Mouse (Mus musculus) liver, embryonic 14.5 days (tissue): ENCODE measurements around the gene Tmem8. TPM values are rescaled to one million over a fixed set of nuclear protein-coding genes. Genes with fewer than 3 reads are reported as not detected.
"Not testable (repeated sequence)": the region's sequence is repeated elsewhere in the genome, so short reads cannot be mapped to it uniquely, and the experiment has no call there.

Experiments
- ATAC-seq: fragments of 200-750 bp; cut with Nextera tagmentation; 2 replicates; pipeline ENCODE4 v1.8.0; 2017; ENCODE audit warnings: moderate number of reproducible peaks, mild to moderate bottlenecking, moderate library complexity; ENCODE audit not compliant: insufficient read depth
- DNase-seq, 3 experiments: peaks; one replicate each; pipeline ENCODE4 v3.0.0-alpha.2; 2012 to 2013; ENCODE audit warnings: low read depth in 3 of 3, low spot score in 3 of 3
- H3K27ac ChIP-seq: fragments of 300-500 bp; sonication (generic); 2 replicates; pipeline ENCODE4 v1.5.1; 2014; ENCODE audit warnings: moderate library complexity, mild to moderate bottlenecking, control low read depth, inconsistent platforms
- H3K27me3 ChIP-seq: fragments of 300-500 bp; sonication (generic); 2 replicates; pipeline ENCODE4 v1.6.1; 2014; ENCODE audit warnings: mild to moderate bottlenecking, low read length, moderate library complexity; ENCODE audit not compliant: control insufficient read depth, insufficient read depth
- H3K36me3 ChIP-seq: fragments of 300-500 bp; sonication (generic); replicated peaks from 2 replicates; pipeline ENCODE4 v1.6.1; 2014; ENCODE audit warnings: low read depth; ENCODE audit not compliant: control insufficient read depth, insufficient read depth
- H3K4me1 ChIP-seq, 2 experiments: fragments of 200-500 bp in 1 of 2; fragments of 300-500 bp in 1 of 2; sonication (generic) in 1 of 2; replicated peaks; 2 replicates each; pipeline ENCODE4 v1.6.1; 2012 to 2014; ENCODE audit warnings: antibody characterized with exemption in 1 of 2, inconsistent platforms in 1 of 2, low read length in 1 of 2; ENCODE audit not compliant: control insufficient read depth in 2 of 2, insufficient read depth in 2 of 2
- H3K4me2 ChIP-seq: fragments of 300-500 bp; sonication (generic); 2 replicates; pipeline ENCODE4 v1.6.1; 2014; ENCODE audit warnings: low read depth, mild to moderate bottlenecking, control low read depth, moderate library complexity
- H3K4me3 ChIP-seq, 2 experiments: fragments of 200-500 bp in 1 of 2; fragments of 300-500 bp in 1 of 2; sonication (generic) in 1 of 2; 2 replicates each; pipeline ENCODE4 v1.5.1; 2012 to 2014; ENCODE audit warnings: low read depth in 2 of 2, low read length in 2 of 2, mild to moderate bottlenecking in 2 of 2, control low read depth in 1 of 2, inconsistent platforms in 1 of 2, moderate library complexity in 1 of 2; ENCODE audit not compliant: insufficient read depth in 1 of 2
- H3K9ac ChIP-seq: fragments of 300-500 bp; sonication (generic); replicated peaks from 2 replicates; pipeline ENCODE4 v1.6.1; 2014; ENCODE audit warnings: mild to moderate bottlenecking, control low read depth, moderate library complexity
- H3K9me3 ChIP-seq: fragments of 300-500 bp; sonication (generic); 2 replicates; pipeline ENCODE4 v1.6.1; 2016; ENCODE audit warnings: low read length, mixed read lengths; ENCODE audit not compliant: control insufficient read depth
- CTCF ChIP-seq: IDR thresholded peaks from 2 replicates; pipeline ENCODE4 v1.5.1; 2016; ENCODE audit warnings: antibody characterized with exemption, low read depth, control low read depth
- EP300 ChIP-seq: IDR thresholded peaks from 2 replicates; pipeline ENCODE4 v1.6.1; 2016; ENCODE audit warnings: antibody characterized with exemption, low read depth
- WGBS: fragments of 180-500 bp; shearing (Covaris S2); extraction: QIAGEN DNeasy Blood & Tissue Kit; methylation state at CpG from one replicate; pipeline ENCODE4 v1.1.7; 2014; ENCODE audit not compliant: insufficient replicate concordance; 5-methylcytosine and 5-hydroxymethylcytosine counted together
- polyA plus RNA-seq, 2 experiments: library from polyadenylated mRNA; depleted of rRNA in 1 of 2; stranded (reverse) in 1 of 2; unstranded in 1 of 2; fragments of >200 nt; fragmentation: Nextera tagmentation in 1 of 2; extraction: Ambion mirVana in 1 of 2; gene quantifications; 2 replicates each; pipeline versions ENCODE4 v1.2.1 to v1.2.3; 2012 to 2014

Gene Tmem8
- polyA plus RNA-seq, 2 experiments, result 0.88 to 2.8 TPM

GRCm38 (mm10) chr17:26099316-26099715 is 13.8 kb upstream of the Tmem8 start:
- WGBS, result 46% methylated on average over 3 of the region's 3 CpGs
- not testable (repeated sequence) for H3K4me2 ChIP-seq, DNase-seq, H3K4me3 ChIP-seq, H3K9me3 ChIP-seq, H3K27me3 ChIP-seq, H3K9ac ChIP-seq, H3K36me3 ChIP-seq, ATAC-seq, H3K27ac ChIP-seq
- TF ChIP-seq CTCF, result peak; percentile 33; the same call in 1 of the 2 replicates
- peaks cover 9 to 12% of the 10 kb centered on the region in 2 experiments for H3K4me1 ChIP-seq

DNA sequence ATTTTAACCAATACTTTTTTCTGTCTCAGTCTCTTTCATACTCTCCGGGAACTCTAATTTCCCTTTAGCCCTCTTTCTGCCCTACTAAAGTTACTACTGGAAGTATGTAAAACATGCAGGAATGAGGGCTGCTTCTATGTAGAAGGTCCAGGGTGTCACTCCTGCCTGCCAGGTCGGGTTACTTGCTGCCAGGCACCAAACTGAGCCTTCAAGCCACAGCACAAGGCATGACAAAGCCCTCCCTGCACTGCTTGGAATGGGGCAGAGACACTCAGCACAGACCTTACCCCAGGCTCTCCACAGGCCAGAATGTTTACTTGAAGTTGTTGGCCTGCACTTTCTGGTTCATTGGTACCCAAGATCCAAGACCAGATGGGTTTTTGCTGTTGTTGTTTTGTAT is 12.9 kb upstream of the Tmem8 start:
- Histone ChIP-seq H3K9ac (no peak overlapping the region), H3K9me3 (no peaks in the 10 kb centered on the region), H3K4me1 (peaks cover 4 to 6% of the 10 kb centered on the region in 2 experiments), H3K36me3 (no peaks in the 10 kb centered on the region), H3K27ac (no peak overlapping the region), H3K4me3 (no peak overlapping the region), H3K4me2 (no peak overlapping the region), H3K27me3 (no peaks in the 10 kb centered on the region)
- DNase-seq (no peak), ATAC-seq (no peak)
- WGBS, result 41% methylated on average over 2 of the region's 2 CpGs
- no peak for TF ChIP-seq EP300
- no peak for TF ChIP-seq CTCF

- DNase-seq (no peak), ATAC-seq (peak; percentile 59; the same call in 1 of the 2 replicates)
- no peak overlapping the region for H3K27ac ChIP-seq
- H3K36me3 ChIP-seq, result no peaks in the 10 kb centered on the region
- WGBS, result 38% methylated on average over 4 of the region's 4 CpGs
- TF ChIP-seq CTCF, result no peak
- TF ChIP-seq EP300, result no peak
- H3K9me3 ChIP-seq, result no peaks in the 10 kb centered on the region
- no peak overlapping the region for H3K9ac ChIP-seq
- H3K4me1 ChIP-seq, result no peaks in the 10 kb centered on the region
- H3K4me2 ChIP-seq, result no peak overlapping the region
- H3K27me3 ChIP-seq, result no peaks in the 10 kb centered on the region
- no peak overlapping the region for H3K4me3 ChIP-seq
These were observed 11.6 kb upstream of the Tmem8 start for GRCm38 (mm10) chr17:26101478-26101877.

DNA sequence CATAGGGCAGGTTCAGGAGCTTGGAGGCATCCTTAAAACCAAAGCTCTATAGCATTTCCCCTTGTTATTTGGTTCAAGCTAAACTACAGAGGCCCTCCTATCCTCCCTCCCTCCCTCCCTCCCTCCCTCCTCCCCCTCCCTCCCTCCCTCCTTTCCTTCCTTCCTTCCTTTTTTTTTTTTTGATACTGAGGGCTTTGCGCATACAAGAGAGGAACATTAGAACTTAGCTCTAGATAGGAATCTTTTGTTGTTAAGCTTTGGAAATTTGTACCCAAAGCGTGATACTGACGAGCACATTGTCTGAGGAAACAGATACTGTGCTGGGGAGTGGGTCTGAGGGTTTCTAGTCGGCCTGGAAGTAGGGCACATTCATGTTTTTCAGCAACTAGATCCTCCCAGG is 7.5 kb upstream of the Tmem8 start:
- Histone ChIP-seq H3K4me3 (no peak overlapping the region), H3K27ac (no peak overlapping the region), H3K9ac (no peak overlapping the region), H3K27me3 (peaks cover 6% of the 10 kb centered on the region), H3K9me3 (no peaks in the 10 kb centered on the region), H3K4me1 (no peaks in the 10 kb centered on the region), H3K4me2 (no peak overlapping the region), H3K36me3 (no peaks in the 10 kb centered on the region)
- DNase-seq, result no peak
- no peak for TF ChIP-seq EP300
- 24% methylated on average over 4 of the region's 4 CpGs for WGBS
- no peak for ATAC-seq

- WGBS, result 29% methylated on average over 4 of the region's 4 CpGs
- H3K9ac ChIP-seq, result no peak overlapping the region
- H3K4me1 ChIP-seq, result peaks cover 2 to 8% of the 10 kb centered on the region in 2 experiments
- H3K9me3 ChIP-seq, result no peaks in the 10 kb centered on the region
- H3K27me3 ChIP-seq, result peaks cover 48% of the 10 kb centered on the region
- H3K4me2 ChIP-seq, result no peak overlapping the region
- no peak for DNase-seq
- no peak overlapping the region for H3K27ac ChIP-seq
- ATAC-seq, result no peak
- H3K4me3 ChIP-seq, result no peak overlapping the region
- H3K36me3 ChIP-seq, result no peaks in the 10 kb centered on the region
- TF ChIP-seq EP300 (no peak), CTCF (no peak)
These were observed 2.9 kb upstream of the Tmem8 start for GRCm38 (mm10) chr17:26110156-26110555.

- no peaks in the 10 kb centered on the region for H3K9me3 ChIP-seq
- H3K27me3 ChIP-seq, result peaks cover 53% of the 10 kb centered on the region
- H3K4me3 ChIP-seq, result no peak overlapping the region
- H3K27ac ChIP-seq, result no peak overlapping the region
- DNase-seq, result no peak
- peaks cover 2 to 8% of the 10 kb centered on the region in 2 experiments for H3K4me1 ChIP-seq
- ATAC-seq, result no peak
- TF ChIP-seq EP300 (no peak), CTCF (no peak)
- H3K4me2 ChIP-seq, result no peak overlapping the region
- no peak overlapping the region for H3K9ac ChIP-seq
- no peaks in the 10 kb centered on the region for H3K36me3 ChIP-seq
- 20% methylated on average over 4 of the region's 4 CpGs for WGBS
These were observed 2.1 kb upstream of the Tmem8 start for GRCm38 (mm10) chr17:26111024-26111423.
